Mouse (Mus musculus) neural tube, embryonic 12.5 days (tissue): Measurements from ENCODE around the gene Olfr1408. TPM values are rescaled to one million over a fixed set of nuclear protein-coding genes. Genes with fewer than 3 reads are reported as not detected.

ENCODE experiments used
- ATAC-seq: fragments of 200-750 bp; cut with Nextera tagmentation; 2 replicates; pipeline ENCODE4 v1.8.0; 2017; ENCODE audit warnings: low read depth, mild to moderate bottlenecking, moderate TSS enrichment, moderate library complexity; ENCODE audit not compliant: low FRiP score
- H3K27ac ChIP-seq: fragments of 300-500 bp; sonication (generic); 2 replicates; pipeline ENCODE4 v1.5.1; 2016
- H3K27me3 ChIP-seq: fragments of 300-500 bp; sonication (generic); replicated peaks from 2 replicates; pipeline ENCODE4 v1.6.1; 2016; ENCODE audit warnings: mild to moderate bottlenecking
- H3K36me3 ChIP-seq: fragments of 300-500 bp; sonication (generic); 2 replicates; pipeline ENCODE4 v1.6.1; 2016; ENCODE audit warnings: mild to moderate bottlenecking
- H3K4me1 ChIP-seq: fragments of 300-500 bp; sonication (generic); 2 replicates; pipeline ENCODE4 v1.6.1; 2016
- H3K4me2 ChIP-seq: fragments of 300-500 bp; sonication (generic); replicated peaks from 2 replicates; pipeline ENCODE4 v1.6.1; 2016; ENCODE audit warnings: mild to moderate bottlenecking
- H3K4me3 ChIP-seq: fragments of 300-500 bp; sonication (generic); 2 replicates; pipeline ENCODE4 v1.5.1; 2016
- H3K9ac ChIP-seq: fragments of 300-500 bp; sonication (generic); 2 replicates; pipeline ENCODE4 v1.6.1; 2016; ENCODE audit warnings: mild to moderate bottlenecking
- H3K9me3 ChIP-seq: fragments of 300-500 bp; sonication (generic); 2 replicates; pipeline ENCODE4 v1.6.1; 2016; ENCODE audit warnings: mild to moderate bottlenecking
- WGBS: fragments of 180-500 bp; shearing (Covaris S2); methylation state at CpG from one replicate; pipeline ENCODE4 v1.1.7; 2016; 5-methylcytosine and 5-hydroxymethylcytosine counted together
- polyA plus RNA-seq: library from polyadenylated mRNA; unstranded; fragments of >200 nt; fragmentation: Nextera tagmentation; extraction: Ambion mirVana; gene quantifications from 2 replicates; pipeline ENCODE4 v1.2.1, GENCODE M21; 2016

Olfr1408 gene
- not detected in 2 replicates for polyA plus RNA-seq

DNA sequence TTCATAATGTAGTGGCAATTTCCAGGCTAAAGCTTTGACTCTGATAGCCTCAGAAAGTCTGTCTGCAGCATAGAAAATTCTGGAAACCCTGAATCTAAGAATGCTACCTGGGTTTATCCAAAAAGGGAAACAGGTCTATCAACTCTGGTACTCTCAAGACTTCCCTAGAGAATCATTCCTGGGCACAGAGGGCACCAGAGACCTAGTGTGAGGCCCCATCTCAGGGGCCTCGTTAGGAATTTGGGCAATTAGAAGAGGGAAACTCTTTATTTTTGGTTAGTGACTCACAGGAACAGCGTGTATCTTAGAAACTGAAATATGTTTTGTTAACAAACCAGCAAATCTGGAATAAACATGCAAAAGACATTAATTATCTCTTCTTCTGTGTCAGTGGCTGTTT is at the start of gene Olfr1408:
Gene Olfr1408, minus strand, starts transcription at position 101 of the 400 bp plus-strand sequence.
- no peaks in the 10 kb centered on the region for H3K27me3 ChIP-seq
- H3K9me3 ChIP-seq = no peaks in the 10 kb centered on the region
- H3K4me1 ChIP-seq = no peaks in the 10 kb centered on the region
- WGBS = 84% methylated on average over 2 of the region's 2 CpGs
- no peak within 1 kb of the TSS for H3K4me2 ChIP-seq
- no peak for ATAC-seq
- no peaks in the 10 kb centered on the region for H3K36me3 ChIP-seq
- H3K9ac ChIP-seq = no peak within 1 kb of the TSS
- no peak within 1 kb of the TSS for H3K27ac ChIP-seq
- H3K4me3 ChIP-seq = no peak within 1 kb of the TSS

DNA sequence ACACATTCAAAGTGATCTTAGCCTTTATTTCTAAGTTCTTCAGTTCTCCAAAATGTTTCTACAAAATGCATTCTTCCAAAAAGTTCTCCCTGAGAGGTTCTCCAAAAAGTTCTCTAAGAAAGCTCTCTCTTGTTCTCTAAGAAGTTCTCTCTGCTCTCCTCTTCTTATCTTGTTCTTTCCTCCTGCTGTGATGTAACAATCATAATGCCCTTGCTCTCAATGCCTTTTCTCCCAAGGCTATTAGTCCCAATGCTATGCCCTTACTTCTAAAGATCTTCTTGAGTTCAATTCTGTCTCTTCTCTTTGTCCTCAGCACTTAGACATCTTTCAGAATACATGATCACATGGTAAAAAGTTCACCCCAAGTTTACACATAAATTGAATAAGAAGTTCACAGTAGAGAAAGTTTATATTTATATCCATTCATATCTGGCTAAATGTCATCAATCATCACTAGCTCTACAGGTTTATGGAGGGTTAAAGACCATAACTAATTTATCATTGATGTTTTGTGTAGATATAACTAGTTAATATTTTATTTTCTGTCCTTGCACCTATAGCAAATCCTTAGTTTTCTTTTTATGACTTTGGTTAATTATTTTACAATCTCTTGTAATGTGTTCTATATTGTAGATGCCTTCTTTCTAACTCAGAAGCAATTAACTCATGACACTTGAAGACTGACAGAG is 37.1 kb upstream of the Olfr1408 start:
- Histone ChIP-seq H3K4me1 (no peaks in the 10 kb centered on the region), H3K27me3 (no peaks in the 10 kb centered on the region), H3K36me3 (no peaks in the 10 kb centered on the region), H3K4me3 (no peak overlapping the region), H3K9me3 (no peaks in the 10 kb centered on the region), H3K9ac (no peak overlapping the region), H3K4me2 (no peak overlapping the region), H3K27ac (no peak overlapping the region)
- no peak for ATAC-seq

Other genes starting within 250 kb of the Olfr1408 start
- not detected in 2 replicates for gene Apcs, start 242.3 kb downstream of the Olfr1408 start, polyA plus RNA-seq
- not detected in 2 replicates for gene Olfr16, start 187.0 kb downstream of the Olfr1408 start, polyA plus RNA-seq
- not detected in 2 replicates for gene Olfr1406, start 53.3 kb upstream of the Olfr1408 start, polyA plus RNA-seq
- gene Olfr218, start 60.4 kb upstream of the Olfr1408 start, polyA plus RNA-seq = not detected in 2 replicates
- gene Olfr1404, start 75.0 kb upstream of the Olfr1408 start, polyA plus RNA-seq = not detected in 2 replicates
- gene Fcer1a, start 89.8 kb upstream of the Olfr1408 start, polyA plus RNA-seq = not detected in 2 replicates
- not detected in 2 replicates for gene Olfr418, start 128.6 kb upstream of the Olfr1408 start, polyA plus RNA-seq
- not detected in 2 replicates for gene Mptx2, start 140.4 kb upstream of the Olfr1408 start, polyA plus RNA-seq
- 10.4 and 11.3 TPM in 2 replicates for gene Ackr1, start 196.4 kb upstream of the Olfr1408 start, polyA plus RNA-seq
- gene Aim2, start 213.5 kb upstream of the Olfr1408 start, polyA plus RNA-seq = 3.8 and 4.5 TPM in 2 replicates
- gene Cadm3, start 230.3 kb upstream of the Olfr1408 start, polyA plus RNA-seq = 36.0 and 41.8 TPM in 2 replicates